Mouse (Mus musculus) v-Abl transformed pro-B cells (cell line): ENCODE results near the gene Ap3s2.

Source experiments
- in situ Hi-C, 2 experiments: fragments of 400-800 bp; cut with MboI; formaldehyde crosslinking; loops; one replicate each; pipeline ENCODE4 v1.15.1; 2025; ENCODE audit not compliant: unreplicated experiment in 2 of 2

Ap3s2 gene

GRCm38 (mm10) chr7:79920344-79920983 lies at the start of gene Ap3s2:
Gene Ap3s2 (minus strand): TSS chr7:79920649.
- in situ Hi-C loops = loop anchor here in 1 of 2 experiments (25.0 kb wide), 1 partner anchor 942 kb away; the partner anchor contains the start of gene Zscan2

GRCm38 (mm10) chr7:79968326-79968725 lies 47.9 kb upstream of the Ap3s2 start:
- in situ Hi-C loops = loop anchor here (25.0 kb wide), 2 partner anchors 1119 to 1169 kb away; no protein-coding TSS in a partner anchor

- in situ Hi-C loops = loop anchor here (25.0 kb wide), 2 partner anchors 1126 to 1176 kb away; no protein-coding TSS in a partner anchor
These were observed 41.2 kb upstream of the Ap3s2 start for GRCm38 (mm10) chr7:79961600-79961999.

- in situ Hi-C loops = loop anchor here (25.0 kb wide), 2 partner anchors 1131 to 1181 kb away; no protein-coding TSS in a partner anchor
These were observed 35.7 kb upstream of the Ap3s2 start for GRCm38 (mm10) chr7:79956131-79956530.

GRCm38 (mm10) chr7:79954890-79955289 lies 34.4 kb upstream of the Ap3s2 start:
- in situ Hi-C loops = loop anchor here (25.0 kb wide), 2 partner anchors 1132 to 1182 kb away; no protein-coding TSS in a partner anchor

- in situ Hi-C loops = loop anchor here (25.0 kb wide), 2 partner anchors 1136 to 1186 kb away; no protein-coding TSS in a partner anchor
These were observed 30.6 kb upstream of the Ap3s2 start for GRCm38 (mm10) chr7:79951038-79951437.

- in situ Hi-C loops = loop anchor here (25.0 kb wide), 2 partner anchors 1137 to 1187 kb away; no protein-coding TSS in a partner anchor
These were observed 29.8 kb upstream of the Ap3s2 start for GRCm38 (mm10) chr7:79950236-79950635.

GRCm38 (mm10) chr7:79935511-79936205 lies 15.2 kb upstream of the Ap3s2 start:
- in situ Hi-C loops = loop anchor here in 1 of 2 experiments (25.0 kb wide), 1 partner anchor 1427 kb away; no protein-coding TSS in a partner anchor

- in situ Hi-C loops = loop anchor here in 1 of 2 experiments (25.0 kb wide), 1 partner anchor 1427 kb away; no protein-coding TSS in a partner anchor
These were observed 14.5 kb upstream of the Ap3s2 start, which contains the start of gene Arpin for GRCm38 (mm10) chr7:79934862-79935510. Gene Arpin (minus strand): TSS chr7:79935359.

GRCm38 (mm10) chr7:79934461-79934860 lies 14.0 kb upstream of the Ap3s2 start:
- in situ Hi-C loops = loop anchor here in 1 of 2 experiments (25.0 kb wide), 1 partner anchor 1428 kb away; no protein-coding TSS in a partner anchor

- in situ Hi-C loops = loop anchor here in 1 of 2 experiments (25.0 kb wide), 1 partner anchor 1434 kb away; no protein-coding TSS in a partner anchor
These were observed 8.1 kb upstream of the Ap3s2 start for GRCm38 (mm10) chr7:79928516-79929052.

- in situ Hi-C loops = loop anchor here (10.0 to 25.0 kb wide), 2 partner anchors 120 to 948 kb away; partner anchors contain the start of genes Mesp1 (in 1 of the 2) and Zscan2 (in 1 of the 2)
These were observed 5.9 kb downstream of the Ap3s2 start for GRCm38 (mm10) chr7:79914556-79914955.

GRCm38 (mm10) chr7:79907356-79907755 lies 13.1 kb downstream of the Ap3s2 start:
- in situ Hi-C loops = loop anchor here in 1 of 2 experiments (25.0 kb wide), 1 partner anchor 955 kb away; the partner anchor contains the start of gene Zscan2

GRCm38 (mm10) chr7:79906914-79907313 lies 13.5 kb downstream of the Ap3s2 start:
- in situ Hi-C loops = loop anchor here in 1 of 2 experiments (25.0 kb wide), 1 partner anchor 955 kb away; the partner anchor contains the start of gene Zscan2

GRCm38 (mm10) chr7:79905193-79905592 lies 15.3 kb downstream of the Ap3s2 start:
- in situ Hi-C loops = loop anchor here in 1 of 2 experiments (25.0 kb wide), 1 partner anchor 957 kb away; the partner anchor contains the start of gene Zscan2

GRCm38 (mm10) chr7:79903160-79903792 lies 17.2 kb downstream of the Ap3s2 start:
- in situ Hi-C loops = loop anchor here in 1 of 2 experiments (25.0 kb wide), 1 partner anchor 959 kb away; the partner anchor contains the start of gene Zscan2

- in situ Hi-C loops = loop anchor here in 1 of 2 experiments (25.0 kb wide), 1 partner anchor 962 kb away; the partner anchor contains the start of gene Zscan2
These were observed 19.7 kb downstream of the Ap3s2 start for GRCm38 (mm10) chr7:79900753-79901152.

GRCm38 (mm10) chr7:79895225-79895624 lies 25.2 kb downstream of the Ap3s2 start:
- in situ Hi-C loops = no loop called here

- in situ Hi-C loops = no loop called here
These were observed 25.7 kb downstream of the Ap3s2 start for GRCm38 (mm10) chr7:79894790-79895189.
